Comparison of ENCODE assay signal across 19 mouse cellular contexts in the genomic region with DNA sequence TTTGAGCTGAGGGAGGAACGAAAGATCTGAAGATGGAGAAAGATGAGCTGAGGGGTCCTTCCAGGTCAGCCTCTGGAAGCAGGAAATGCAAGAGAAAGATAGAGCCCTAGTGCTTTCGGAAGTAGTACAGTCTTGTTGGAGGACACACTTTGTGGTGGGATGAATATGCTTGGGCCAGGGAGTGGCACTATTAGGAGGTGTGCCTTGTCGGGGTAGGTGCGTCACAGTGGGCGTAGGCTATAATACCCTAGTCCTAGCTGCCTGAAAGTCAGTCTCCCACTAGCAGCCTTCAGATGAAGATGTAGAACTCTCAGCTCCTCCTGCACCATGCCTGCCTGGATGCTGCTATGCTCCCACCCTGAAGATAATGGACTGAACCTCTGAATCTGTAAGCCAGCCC.
"Had no signal": no experiment of that assay in that cellular context is flagged by ENCODE, and none has a peak within 500 bp of the region (broad histone marks: within the 10 kb centered on the region; RNA-seq: fewer than 3 reads in every experiment).

No protein-coding gene starts in this region.

- H3K27ac ChIP-seq: midbrain, embryonic 10.5 days; midbrain, embryonic 12.5 days; neural tube, embryonic 13.5 days; neural tube, embryonic 15.5 days had no signal

- H3K4me1 ChIP-seq: midbrain, embryonic 12.5 days had no signal

- H3K36me3 ChIP-seq: midbrain, embryonic 10.5 days; midbrain, embryonic 12.5 days; neural tube, embryonic 13.5 days; neural tube, embryonic 15.5 days had no signal

- H3K9ac ChIP-seq: lung, embryonic 14.5 days; midbrain, embryonic 12.5 days; neural tube, embryonic 13.5 days; neural tube, embryonic 15.5 days had no signal

- H3K9me3 ChIP-seq: midbrain, embryonic 10.5 days; midbrain, embryonic 12.5 days; neural tube, embryonic 13.5 days; neural tube, embryonic 15.5 days had no signal

- ATAC-seq: midbrain, embryonic 16.5 days had no signal

- H3K4me3 ChIP-seq: midbrain, embryonic 10.5 days; midbrain, embryonic 12.5 days; myocyte; neural tube, embryonic 13.5 days; neural tube, embryonic 15.5 days had no signal

- DNase-seq: lung, adult 18-20 months; lung, embryonic 14.5 days; lung, postnatal 10 days; lung, postnatal 4 days; midbrain, embryonic 14.5 days; retina, postnatal 1 day; right cerebral cortex, adult 18-20 months; right cerebral cortex, postnatal 25 days; right cerebral cortex, postnatal 4 days; spleen, adult 18-20 months; thymus, adult 18-20 months; thymus, postnatal 14 days; thymus, postnatal 36 days had no signal

- H3K27me3 ChIP-seq: midbrain, embryonic 12.5 days; neural tube, embryonic 13.5 days; neural tube, embryonic 15.5 days had no signal

- H3K4me2 ChIP-seq: lung, embryonic 14.5 days; midbrain, embryonic 12.5 days; neural tube, embryonic 13.5 days; neural tube, embryonic 15.5 days had no signal
